Mouse (Mus musculus) C3H10T1/2 (cell line): Measurements from ENCODE around the gene Bmp6. TPM values are rescaled to one million over a fixed set of nuclear protein-coding genes. Genes with fewer than 3 reads are reported as not detected.

Experiments used
- polyA plus RNA-seq, 2 experiments: library from polyadenylated mRNA; unstranded; fragments of >200 nt; fragmentation: generic; extraction: Trizol; gene quantifications; one replicate each; pipeline ENCODE4 v1.2.1; 2012; ENCODE audit warnings: missing spikeins in 2 of 2

Gene Bmp6
- polyA plus RNA-seq: under 1 TPM; 0.01 to 0.07 TPM

DNA sequence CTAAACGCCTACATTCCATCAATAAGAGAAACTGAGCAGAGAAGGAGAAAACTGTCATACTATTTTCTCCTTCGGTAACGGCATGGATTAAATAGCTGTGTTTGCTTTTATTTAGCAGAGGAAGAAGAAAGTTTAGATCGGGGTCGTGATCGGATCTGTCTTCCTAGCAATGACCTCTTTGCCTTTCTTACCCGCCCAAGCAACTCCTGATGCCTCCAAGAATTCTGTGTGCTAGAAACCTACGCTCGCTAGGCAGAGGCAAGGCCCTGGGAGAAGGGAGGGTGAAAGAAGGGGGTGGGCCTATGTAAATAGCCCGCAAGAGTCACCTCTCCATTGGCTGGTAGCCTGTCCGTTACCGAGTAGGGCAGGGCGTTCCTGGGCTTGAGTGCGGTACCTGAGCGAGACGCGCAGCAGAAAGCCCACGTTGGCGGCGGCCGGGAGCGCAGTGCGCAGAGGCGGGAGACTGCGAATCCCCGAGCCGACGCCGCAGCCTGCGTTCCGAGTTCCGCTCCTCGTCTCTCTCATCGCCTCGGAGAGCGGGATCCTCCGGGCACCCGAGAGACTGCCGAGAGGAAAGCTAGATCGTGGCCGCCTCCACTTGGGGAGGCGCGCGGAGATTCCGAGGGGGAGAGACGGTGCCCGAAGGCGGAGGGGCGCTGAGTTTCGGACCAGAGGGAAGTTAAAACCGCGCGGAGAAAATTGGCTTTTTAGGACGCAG, at the start of gene Bmp6:
TSS of gene Bmp6 (plus strand) at position 395 of the 718 bp plus-strand sequence.

DNA sequence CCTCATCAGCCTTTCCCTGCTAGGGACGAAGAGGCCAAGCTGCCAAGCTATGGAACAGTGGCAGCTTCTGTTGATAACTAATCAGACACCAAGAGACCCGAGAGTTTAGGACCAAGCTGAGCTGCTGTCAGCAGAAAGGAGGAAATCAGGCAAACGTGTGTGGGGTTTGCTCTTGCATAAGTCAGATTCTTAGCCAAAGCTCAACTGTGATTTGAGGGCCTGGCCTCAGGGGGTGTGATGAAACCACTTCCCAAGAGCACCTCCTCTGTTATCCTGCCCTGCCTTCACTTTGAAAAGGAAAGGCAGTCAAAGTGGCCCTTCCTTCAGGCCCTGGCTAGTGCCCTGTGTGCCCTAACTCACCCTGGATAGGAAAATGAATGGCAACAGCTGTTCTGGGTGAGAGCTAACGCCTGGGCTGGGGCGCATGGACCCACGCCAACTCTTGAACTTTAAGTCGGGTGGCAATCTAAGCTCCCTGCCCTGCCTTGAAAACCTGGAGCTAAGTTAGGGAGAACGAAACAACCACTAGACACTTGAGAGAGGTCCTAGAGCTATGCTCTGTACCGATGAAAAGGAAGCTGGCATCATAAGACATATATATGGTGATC, 183.9 kb downstream of the Bmp6 start, which contains the start of gene Txndc5:
TSS of gene Txndc5 (minus strand) at position 138 of the 608 bp plus-strand sequence.

Other genes starting within 250 kb of the Bmp6 start
- not detected for gene Dsp, start 193.8 kb upstream of the Bmp6 start, polyA plus RNA-seq
- 1 to 10 TPM; 2.3 to 10.0 TPM for gene Snrnp48, start 140.2 kb upstream of the Bmp6 start, polyA plus RNA-seq
- gene Txndc5, start 183.7 kb downstream of the Bmp6 start, polyA plus RNA-seq: 100 to 1,000 TPM; 103 to 328 TPM